Mouse (Mus musculus) CD4-positive, CD25-positive, alpha-beta regulatory T cell, adult 9 weeks (primary cell): ENCODE measurements around the gene Gm5141. TPM values are rescaled to one million over a fixed set of nuclear protein-coding genes. Genes with fewer than 3 reads are reported as not detected.

Experiments
- polyA plus RNA-seq: library from polyadenylated mRNA; unstranded; fragments of 100-300 nt; shearing (Covaris generic); gene quantifications from one replicate; pipeline ENCODE4 v1.2.1, GENCODE M21; 2017

Gm5141 gene
- polyA plus RNA-seq = 8.5 TPM

DNA sequence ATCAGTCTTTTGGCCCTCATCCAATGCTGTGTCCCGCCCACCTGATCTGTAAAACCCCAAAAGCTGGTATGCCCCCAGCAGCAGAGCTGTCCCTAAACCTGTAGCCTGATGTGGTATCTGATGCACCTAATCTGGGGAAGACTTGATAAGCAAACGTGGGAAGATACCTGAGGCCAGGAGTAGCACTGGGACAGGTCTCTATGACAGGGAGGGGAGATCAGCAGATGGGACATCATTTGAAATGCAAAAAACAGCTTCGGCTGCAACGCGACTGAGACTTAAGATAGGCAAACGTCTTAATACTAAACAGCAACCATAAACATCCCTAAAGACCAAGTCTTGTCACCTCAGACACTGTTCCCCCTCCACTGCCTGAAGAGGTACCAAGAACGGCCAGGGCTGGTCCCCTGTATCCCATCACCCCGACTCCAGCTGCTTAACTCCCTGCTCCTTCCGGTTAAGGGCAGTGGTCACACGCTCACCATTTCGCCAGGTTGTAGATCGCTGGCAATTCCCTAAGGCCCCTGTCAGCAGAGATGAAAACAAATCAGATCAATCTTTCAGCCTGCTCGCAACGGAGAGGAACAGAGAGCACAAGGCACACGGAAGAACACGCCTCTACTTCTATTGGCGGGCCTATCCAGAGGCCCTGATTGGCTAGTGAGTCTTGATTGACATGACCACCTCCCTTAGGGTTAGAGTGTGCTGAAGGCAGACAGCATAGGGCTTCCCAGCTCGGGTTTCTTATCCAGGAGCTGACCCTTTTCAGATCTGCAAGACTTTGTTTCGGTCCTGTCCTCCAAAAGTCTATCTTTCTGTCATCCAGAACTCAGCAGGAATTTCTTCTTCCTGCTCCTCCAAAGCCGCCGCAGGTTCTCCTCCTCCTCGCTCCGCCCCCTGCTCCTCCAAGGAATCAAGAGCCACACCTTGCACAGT is at the start of gene Gm5141:
Gm5141 (minus strand) TSS at position 610 of the 936 bp plus-strand sequence.

DNA sequence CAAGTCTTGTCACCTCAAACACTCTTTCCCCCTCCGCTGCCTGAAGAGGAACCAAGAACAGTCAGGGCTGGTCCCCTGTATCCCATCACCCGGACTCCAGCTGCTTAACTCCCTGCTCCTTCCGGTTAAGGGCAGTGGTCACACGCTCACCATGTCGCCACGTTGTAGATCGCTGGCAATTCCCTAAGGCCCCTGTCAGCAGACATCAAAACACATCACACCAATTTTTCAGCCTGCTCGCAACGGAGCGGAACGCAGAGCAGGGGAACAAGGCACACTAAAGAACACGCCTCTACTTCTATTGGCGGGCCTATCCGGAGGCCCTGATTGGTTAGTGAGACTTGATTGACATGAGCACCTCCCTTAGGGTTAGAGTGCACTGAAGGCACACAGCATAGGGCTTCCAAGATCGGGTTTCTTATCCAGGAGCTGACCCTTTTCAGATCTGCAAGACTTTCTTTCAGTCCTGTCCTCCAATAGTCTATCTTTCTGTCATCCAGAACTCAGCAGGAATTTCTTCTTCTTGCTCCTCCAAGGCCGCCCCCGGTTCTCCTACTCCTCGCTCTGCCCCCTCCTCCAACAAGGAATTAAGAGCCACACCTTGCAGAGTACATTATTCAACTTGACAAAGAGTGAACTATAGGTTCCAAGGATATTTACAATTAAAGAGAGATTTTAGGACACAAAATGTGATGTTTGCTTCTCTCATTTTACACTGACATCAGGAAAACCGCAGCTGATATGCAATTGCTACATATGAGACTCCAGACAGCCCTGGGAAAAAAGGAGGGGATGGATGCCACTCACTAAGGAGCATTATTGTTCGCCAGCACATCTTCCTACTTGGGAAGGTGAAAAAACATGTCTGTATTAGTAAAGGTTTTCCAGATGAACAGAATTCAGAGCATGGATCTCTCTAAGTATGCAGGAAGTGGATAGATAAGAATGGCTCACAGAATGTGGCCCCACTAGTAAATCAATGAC is 24.9 kb downstream of the Gm5141 start, which contains the start of gene Platr25:
Platr25 (minus strand) TSS at position 278 of the 984 bp plus-strand sequence.

Other genes with a start within 250 kb of the Gm5141 start
- not detected for gene Zfp935, start 227.3 kb downstream of the Gm5141 start, polyA plus RNA-seq
- 12.4 TPM for gene Zfp934, start 214.6 kb downstream of the Gm5141 start, polyA plus RNA-seq
- 2.8 TPM for gene 6720489N17Rik, start 161.6 kb downstream of the Gm5141 start, polyA plus RNA-seq
- 21.4 TPM for gene Platr25, start 25.1 kb downstream of the Gm5141 start, polyA plus RNA-seq
- not detected for gene Fbp2, start 72.6 kb upstream of the Gm5141 start, polyA plus RNA-seq
- not detected for gene Fbp1, start 102.5 kb upstream of the Gm5141 start, polyA plus RNA-seq
- gene 2010111I01Rik, start 179.1 kb upstream of the Gm5141 start, polyA plus RNA-seq = 220 TPM